Mouse (Mus musculus): Measurements from ENCODE around the gene Cyp26b1. TPM values are rescaled to one million over a fixed set of nuclear protein-coding genes. Genes with fewer than 3 reads are reported as not detected.
A peak's percentile ranks its signal among the peaks of the same experiment; 100 is the strongest.

Gene Cyp26b1
- polyA plus RNA-seq, 1 experiment from 2014 or later = 12.6 TPM

DNA sequence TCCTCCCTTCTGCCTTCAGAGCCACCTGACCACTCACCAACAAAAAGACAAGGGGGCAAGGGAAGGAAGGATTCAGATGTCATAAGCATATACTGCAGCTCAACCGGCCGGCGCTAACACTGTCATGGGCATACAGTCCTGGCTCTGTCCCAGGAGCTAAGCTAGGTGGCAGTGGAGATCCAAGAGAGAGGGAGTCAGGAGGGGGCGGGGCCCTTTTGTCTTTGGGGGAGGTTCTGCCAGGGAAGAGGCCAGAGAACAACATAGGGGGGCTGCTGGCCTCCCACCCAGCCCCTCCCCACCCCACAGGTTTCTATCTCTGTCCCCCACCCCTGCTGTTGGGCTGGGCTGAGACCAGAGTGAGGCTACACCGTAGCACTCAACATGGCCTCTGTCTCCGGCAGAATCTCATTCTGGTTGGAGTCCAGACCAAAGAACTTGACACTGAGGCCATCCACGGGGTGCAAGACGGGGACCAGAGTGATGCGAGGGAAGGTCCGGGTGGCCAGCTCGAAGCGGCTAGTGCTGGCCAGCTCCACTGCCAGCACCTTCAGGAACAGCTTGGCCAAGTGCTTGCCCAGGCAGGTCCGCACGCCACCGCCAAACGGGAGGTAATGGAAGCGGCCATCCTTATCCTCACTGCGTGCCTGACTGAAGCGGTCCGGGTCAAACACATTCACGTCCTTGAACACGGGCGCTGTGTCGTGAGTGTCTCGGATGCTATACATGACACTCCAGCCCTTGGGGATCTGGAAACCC, 19.6 kb downstream of the Cyp26b1 start:
- Histone ChIP-seq H3K9ac (replicated peaks) (no peak overlapping the region), H3K4me2 (replicated peaks) (peak overlapping the region; percentile 46), H3K4me1 (replicated peaks) (peaks cover 22% of the 10 kb centered on the region), H3K27ac (no peak overlapping the region), H3K9me3 (no peaks in the 10 kb centered on the region), H3K27me3 (peaks cover 56% of the 10 kb centered on the region), H3K4me3 (replicated peaks) (peak overlapping the region; percentile 20), H3K36me3 (no peaks in the 10 kb centered on the region)
- 29% methylated on average over 25 of the region's 25 CpGs for WGBS
- ATAC-seq = peak; percentile 80

DNA sequence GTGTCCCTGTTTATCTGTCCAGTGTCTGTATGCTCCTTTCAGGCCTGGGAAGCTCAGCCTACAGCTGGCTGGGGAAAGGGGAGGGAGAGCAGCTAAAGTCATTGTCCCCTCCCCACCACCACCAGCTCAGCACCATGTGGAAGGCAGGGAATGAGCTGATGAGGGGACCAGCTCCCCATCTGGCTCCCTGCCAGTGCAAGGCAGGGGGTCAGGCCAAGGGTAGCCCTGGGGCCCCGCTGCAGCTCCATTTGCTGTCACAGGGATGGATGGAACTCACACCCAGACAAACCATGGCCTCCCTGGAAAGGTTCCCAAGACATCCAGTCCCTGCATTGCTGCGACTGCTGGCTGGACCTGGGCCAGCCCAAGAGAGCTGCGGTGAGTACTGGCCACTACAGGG, 23.7 kb downstream of the Cyp26b1 start:
- Histone ChIP-seq H3K36me3 (no peaks in the 10 kb centered on the region), H3K4me1 (replicated peaks) (peaks cover 22% of the 10 kb centered on the region), H3K27ac (peak overlapping the region; percentile 9; the same call in 1 of the 2 replicates), H3K4me2 (replicated peaks) (no peak overlapping the region), H3K4me3 (replicated peaks) (no peak overlapping the region), H3K27me3 (peaks cover 17% of the 10 kb centered on the region), H3K9me3 (no peaks in the 10 kb centered on the region), H3K9ac (replicated peaks) (no peak overlapping the region)
- ATAC-seq = no peak
- 47% methylated on average over 3 of the region's 3 CpGs for WGBS

DNA sequence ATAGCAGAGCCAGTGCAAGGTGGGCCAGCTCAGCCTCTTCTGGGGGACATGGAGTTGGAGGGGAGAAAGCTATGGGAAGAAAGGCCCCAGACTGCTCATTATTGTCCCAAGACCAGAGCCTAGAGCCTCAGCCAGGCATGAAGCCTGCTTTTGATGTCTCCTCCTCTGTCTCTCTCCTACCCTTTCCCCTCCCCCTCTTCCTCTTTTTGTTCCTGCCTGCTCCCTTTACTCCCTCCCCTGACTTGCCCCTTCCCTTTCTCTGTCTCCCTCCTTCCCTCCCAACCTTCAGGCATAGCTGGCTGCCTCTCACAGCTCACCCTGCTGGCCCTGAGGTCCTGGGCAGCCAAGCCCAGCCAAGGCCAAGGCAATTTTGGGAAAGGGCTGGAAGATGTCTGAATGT, 24.1 kb downstream of the Cyp26b1 start:
- no peak for ATAC-seq
- peaks cover 22% of the 10 kb centered on the region for H3K4me1 ChIP-seq (replicated peaks)
- no peak overlapping the region for H3K27ac ChIP-seq

DNA sequence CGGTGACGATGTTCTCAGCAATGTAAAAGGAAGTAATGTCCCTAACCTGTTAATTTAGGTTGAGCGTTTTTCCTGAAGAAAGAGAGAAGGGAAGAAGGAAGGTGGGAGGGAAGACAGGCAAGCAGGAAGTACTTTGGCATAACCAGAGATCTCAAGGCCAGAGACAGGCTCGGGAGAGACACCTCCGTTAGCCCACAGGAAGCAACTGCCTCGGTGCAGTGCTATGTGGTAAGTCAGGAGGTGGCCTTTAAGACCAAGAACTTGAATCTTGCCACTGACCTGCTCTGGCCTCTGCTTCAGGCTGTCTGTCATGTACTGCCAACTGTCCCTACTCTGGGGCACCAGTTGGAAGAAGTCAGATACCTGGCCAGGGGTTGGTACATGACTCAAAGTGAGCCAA, 24.8 kb downstream of the Cyp26b1 start:
- H3K4me3 ChIP-seq (replicated peaks) = no peak overlapping the region
- H3K27ac ChIP-seq = no peak overlapping the region
- H3K9ac ChIP-seq (replicated peaks) = no peak overlapping the region
- H3K9me3 ChIP-seq = no peaks in the 10 kb centered on the region
- H3K4me2 ChIP-seq (replicated peaks) = no peak overlapping the region
- peaks cover 8% of the 10 kb centered on the region; the same call in 1 of the 2 replicates for H3K27me3 ChIP-seq
- no peaks in the 10 kb centered on the region for H3K36me3 ChIP-seq
- no peak for ATAC-seq
- H3K4me1 ChIP-seq (replicated peaks) = peaks cover 15% of the 10 kb centered on the region
- 82% methylated on average over 6 of the region's 6 CpGs for WGBS

More for the DNA sequence above, 24.1 kb downstream of the Cyp26b1 start:
- no peak overlapping the region for H3K4me2 ChIP-seq (replicated peaks)
- H3K9ac ChIP-seq (replicated peaks) = no peak overlapping the region
- H3K4me3 ChIP-seq (replicated peaks) = no peak overlapping the region
- H3K36me3 ChIP-seq = no peaks in the 10 kb centered on the region
- H3K27me3 ChIP-seq = peaks cover 13% of the 10 kb centered on the region
- H3K9me3 ChIP-seq = no peaks in the 10 kb centered on the region

DNA sequence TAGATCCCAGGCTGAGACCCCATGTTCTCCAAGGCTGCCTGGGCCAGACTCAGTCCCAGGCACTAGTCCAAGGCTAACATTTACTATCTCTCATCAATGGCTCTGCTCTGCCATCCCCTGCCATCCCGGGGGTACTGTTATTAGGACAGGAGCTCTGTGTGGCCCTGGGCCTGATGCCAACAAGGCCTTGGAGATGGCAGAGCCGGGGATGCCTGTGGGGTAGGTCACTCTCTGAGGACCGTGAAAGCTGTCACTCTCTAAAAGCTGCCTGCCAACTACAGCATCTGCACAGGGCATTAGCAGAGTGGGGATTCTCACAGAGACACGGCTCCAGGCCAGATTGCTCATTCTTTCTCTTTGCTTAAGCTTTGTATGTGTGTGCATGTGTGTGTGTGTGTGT, 26.0 kb downstream of the Cyp26b1 start:
- 0 out of 2 replicates have a peak, but pooled peaks cover 4% of the 10 kb centered on the region for H3K27me3 ChIP-seq
- H3K9ac ChIP-seq (replicated peaks) = no peak overlapping the region
- no peaks in the 10 kb centered on the region for H3K9me3 ChIP-seq
- H3K36me3 ChIP-seq = no peaks in the 10 kb centered on the region
- peaks cover 12% of the 10 kb centered on the region for H3K4me1 ChIP-seq (replicated peaks)
- ATAC-seq = 0 out of 2 replicates have a peak, but pooled peaks have one; percentile 41
- no peak overlapping the region for H3K4me2 ChIP-seq (replicated peaks)
- 62% methylated on average over 4 of the region's 4 CpGs for WGBS
- H3K27ac ChIP-seq = 0 out of 2 replicates have a peak overlapping the region, but pooled peaks have one; percentile 19
- H3K4me3 ChIP-seq (replicated peaks) = no peak overlapping the region

DNA sequence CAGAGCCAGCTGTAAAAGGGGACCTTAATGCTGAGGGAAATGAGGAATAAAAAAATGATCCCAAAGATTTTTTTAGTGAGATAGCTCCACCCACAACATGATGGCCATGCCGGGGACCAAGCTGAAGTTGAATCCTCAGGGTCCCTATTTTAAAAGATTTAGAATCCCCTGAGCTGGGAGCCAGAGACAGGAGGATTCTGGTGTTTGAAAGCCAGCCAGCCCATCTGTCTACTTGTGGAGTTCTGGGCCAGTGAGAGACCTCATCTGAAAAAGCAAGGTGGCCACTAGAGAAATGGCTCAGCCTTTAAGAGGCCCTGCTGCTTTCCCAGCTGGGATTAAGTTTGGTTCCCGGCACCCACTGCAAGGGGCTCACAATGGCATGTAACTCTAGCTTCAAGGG, 26.9 kb downstream of the Cyp26b1 start:
- peaks cover 12% of the 10 kb centered on the region for H3K4me1 ChIP-seq (replicated peaks)
- no peaks in the 10 kb centered on the region for H3K9me3 ChIP-seq
- no peak for ATAC-seq
- no peak overlapping the region for H3K4me2 ChIP-seq (replicated peaks)
- WGBS = 49% methylated on average over 2 of the region's 2 CpGs
- H3K36me3 ChIP-seq = no peaks in the 10 kb centered on the region
- H3K4me3 ChIP-seq (replicated peaks) = no peak overlapping the region
- H3K27me3 ChIP-seq = no peaks in the 10 kb centered on the region
- H3K27ac ChIP-seq = no peak overlapping the region
- no peak overlapping the region for H3K9ac ChIP-seq (replicated peaks)

DNA sequence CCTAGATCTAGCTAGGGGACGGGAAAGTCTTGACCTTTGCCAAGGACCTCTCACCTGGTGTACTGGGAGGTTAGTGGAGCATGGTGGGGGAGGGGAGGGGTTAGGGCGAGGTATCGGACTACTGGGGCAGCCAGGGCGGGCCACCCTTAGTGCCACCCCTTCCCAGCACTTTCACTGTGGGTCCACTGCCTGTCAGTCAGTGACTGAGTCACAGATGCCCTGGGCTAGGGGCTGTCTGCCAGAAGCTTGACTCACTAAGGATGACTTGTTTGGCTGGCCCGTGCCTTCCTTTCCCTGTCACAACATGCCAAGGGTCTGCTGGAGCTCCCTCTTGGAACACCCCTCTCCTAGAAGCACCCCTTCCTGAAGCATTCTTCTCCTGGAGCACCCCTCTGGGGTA, 28.5 kb downstream of the Cyp26b1 start:
- H3K4me2 ChIP-seq (replicated peaks) = no peak overlapping the region
- WGBS = 75% methylated on average over 5 of the region's 5 CpGs
- peaks cover 11% of the 10 kb centered on the region for H3K4me1 ChIP-seq (replicated peaks)
- no peaks in the 10 kb centered on the region for H3K36me3 ChIP-seq
- H3K9ac ChIP-seq (replicated peaks) = no peak overlapping the region
- H3K9me3 ChIP-seq = no peaks in the 10 kb centered on the region
- H3K4me3 ChIP-seq (replicated peaks) = no peak overlapping the region
- H3K27me3 ChIP-seq = no peaks in the 10 kb centered on the region
- no peak for ATAC-seq
- H3K27ac ChIP-seq = no peak overlapping the region

DNA sequence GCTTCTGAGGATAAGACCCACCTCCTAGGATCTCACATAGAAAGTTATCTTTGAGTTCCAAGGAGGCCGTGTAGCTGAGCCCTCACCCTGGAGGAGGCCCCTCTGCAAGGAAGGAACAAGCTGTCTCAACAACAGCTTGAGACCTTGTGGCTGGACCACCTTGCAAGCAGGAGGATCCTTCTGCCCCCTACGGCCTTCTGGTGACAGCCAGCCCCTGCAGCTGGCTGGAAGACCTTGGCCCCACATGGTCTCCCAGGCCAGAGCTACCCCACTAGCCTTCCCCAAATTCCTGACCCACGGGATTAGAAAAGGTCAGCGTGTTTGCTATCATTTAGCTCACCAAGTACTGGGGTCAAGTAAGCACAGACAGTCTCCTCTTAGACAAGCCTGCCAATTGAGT, 30.8 kb downstream of the Cyp26b1 start:
- no peak overlapping the region for H3K9ac ChIP-seq (replicated peaks)
- no peaks in the 10 kb centered on the region for H3K27me3 ChIP-seq
- H3K36me3 ChIP-seq = no peaks in the 10 kb centered on the region
- no peak overlapping the region for H3K27ac ChIP-seq
- H3K9me3 ChIP-seq = no peaks in the 10 kb centered on the region
- no peak overlapping the region for H3K4me2 ChIP-seq (replicated peaks)
- no peaks in the 10 kb centered on the region for H3K4me1 ChIP-seq (replicated peaks)
- no peak overlapping the region for H3K4me3 ChIP-seq (replicated peaks)
- WGBS = 60% methylated on average over 4 of the region's 4 CpGs
- ATAC-seq = no peak

DNA sequence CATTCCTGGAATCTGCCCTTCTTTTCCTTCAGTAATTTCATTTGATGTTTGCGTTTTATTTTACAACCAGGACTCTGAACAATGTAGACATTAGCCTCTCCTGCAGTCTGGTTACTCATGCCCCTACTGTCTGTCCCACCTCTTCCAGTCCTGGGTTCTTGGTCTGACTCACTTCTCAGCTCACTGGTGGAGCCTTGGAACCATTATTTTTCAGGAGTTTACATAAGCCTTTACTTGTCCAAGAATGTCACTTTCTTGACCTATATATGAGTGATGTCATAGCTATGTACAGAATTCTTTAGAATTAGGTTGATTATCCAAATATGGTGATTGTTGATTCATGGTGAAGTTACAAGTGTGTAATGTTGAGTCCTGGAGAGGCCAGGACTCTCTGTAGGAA, 32.5 kb downstream of the Cyp26b1 start:
- no peak overlapping the region for H3K4me3 ChIP-seq (replicated peaks)
- H3K4me2 ChIP-seq (replicated peaks) = no peak overlapping the region
- no peaks in the 10 kb centered on the region for H3K4me1 ChIP-seq (replicated peaks)
- H3K27ac ChIP-seq = no peak overlapping the region
- ATAC-seq = no peak
- H3K9me3 ChIP-seq = no peaks in the 10 kb centered on the region
- no peak overlapping the region for H3K9ac ChIP-seq (replicated peaks)
- H3K27me3 ChIP-seq = no peaks in the 10 kb centered on the region
- no peaks in the 10 kb centered on the region for H3K36me3 ChIP-seq
- WGBS = 100% methylated on average over 1 of the region's 1 CpGs

DNA sequence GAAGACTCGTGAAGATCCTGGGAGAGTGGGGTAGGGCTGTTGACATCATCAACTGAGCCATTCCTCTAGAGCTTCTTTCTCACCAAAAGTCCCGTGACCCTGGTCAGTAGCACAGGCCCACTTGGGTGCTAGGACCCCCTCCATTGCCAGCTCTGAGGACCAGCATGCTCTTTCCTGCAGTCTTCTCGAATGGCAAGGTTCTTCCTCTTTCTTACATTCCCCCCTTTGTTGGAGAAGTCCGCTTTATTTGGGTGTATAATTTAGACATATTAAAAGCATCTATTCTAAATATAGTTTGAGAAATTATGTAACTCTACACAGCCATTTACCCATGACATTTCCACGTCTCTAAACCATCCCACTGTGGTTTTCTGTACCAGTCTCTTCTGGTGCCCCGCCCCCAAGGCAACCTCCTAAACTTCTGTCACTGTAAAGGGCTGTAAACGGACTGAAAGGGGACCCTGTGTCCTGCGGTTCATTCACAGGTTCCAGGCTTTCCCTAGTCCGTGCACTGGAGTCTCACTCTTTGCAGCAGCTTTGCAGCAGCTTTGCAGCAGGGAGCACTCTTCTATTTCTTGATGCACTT, 43.8 kb downstream of the Cyp26b1 start:
- 75% methylated on average over 9 of the region's 9 CpGs for WGBS
- Histone ChIP-seq H3K27me3 (no peaks in the 10 kb centered on the region), H3K27ac (no peak overlapping the region), H3K9ac (replicated peaks) (no peak overlapping the region), H3K9me3 (no peaks in the 10 kb centered on the region), H3K4me2 (replicated peaks) (no peak overlapping the region), H3K36me3 (no peaks in the 10 kb centered on the region), H3K4me1 (replicated peaks) (no peaks in the 10 kb centered on the region), H3K4me3 (replicated peaks) (no peak overlapping the region)
- ATAC-seq = no peak

DNA sequence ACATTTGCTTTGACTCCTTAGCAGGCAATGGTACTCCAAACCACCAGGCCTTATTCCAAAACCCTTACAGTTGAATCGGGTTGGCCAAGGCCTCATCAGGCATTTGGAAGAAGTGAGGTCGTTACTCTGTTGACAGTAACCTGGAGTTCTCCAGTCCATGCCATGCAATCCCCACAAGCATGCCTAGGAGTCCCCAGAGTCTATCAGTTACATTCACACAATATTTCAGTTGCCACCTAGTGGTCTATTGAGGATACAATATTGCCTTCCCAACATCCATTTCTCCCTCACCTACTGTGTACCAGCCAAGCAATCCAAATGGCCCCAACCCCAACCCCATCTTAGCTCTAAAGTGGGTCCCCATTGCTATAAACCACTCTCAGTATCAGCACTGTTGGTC, 48.3 kb downstream of the Cyp26b1 start:
- H3K27me3 ChIP-seq = no peaks in the 10 kb centered on the region
- no peaks in the 10 kb centered on the region for H3K9me3 ChIP-seq
- H3K4me1 ChIP-seq (replicated peaks) = no peaks in the 10 kb centered on the region
- H3K4me2 ChIP-seq (replicated peaks) = no peak overlapping the region
- no peak overlapping the region for H3K4me3 ChIP-seq (replicated peaks)
- H3K36me3 ChIP-seq = no peaks in the 10 kb centered on the region
- H3K27ac ChIP-seq = no peak overlapping the region
- 77% methylated on average over 2 of the region's 2 CpGs for WGBS
- H3K9ac ChIP-seq (replicated peaks) = no peak overlapping the region
- no peak for ATAC-seq

DNA sequence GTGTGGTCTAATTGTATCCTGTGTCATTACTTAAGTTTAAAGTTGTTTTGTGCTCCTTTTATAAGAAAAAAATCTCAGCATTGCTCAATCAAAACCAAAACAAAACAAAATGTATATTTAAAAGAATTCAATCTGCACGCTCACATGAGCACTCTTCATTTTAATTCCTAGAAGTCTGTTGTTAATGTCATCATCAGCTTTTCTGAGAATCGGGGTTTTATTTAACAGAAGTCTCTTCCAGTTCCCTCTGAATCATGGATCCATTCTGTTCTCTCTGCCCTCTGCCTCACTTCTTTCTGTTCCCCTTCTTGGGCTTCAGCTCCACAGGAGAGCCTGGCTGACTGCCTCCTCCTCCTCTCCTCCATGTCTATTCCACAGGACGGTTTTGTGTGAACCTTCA, 49.3 kb downstream of the Cyp26b1 start:
- WGBS = 88% methylated on average over 3 of the region's 3 CpGs
- no peak overlapping the region for H3K27ac ChIP-seq

More for the DNA sequence above, 49.3 kb downstream of the Cyp26b1 start:
- Histone ChIP-seq H3K36me3 (no peaks in the 10 kb centered on the region), H3K9me3 (no peaks in the 10 kb centered on the region), H3K4me1 (replicated peaks) (no peaks in the 10 kb centered on the region), H3K9ac (replicated peaks) (no peak overlapping the region), H3K4me3 (replicated peaks) (no peak overlapping the region), H3K27me3 (no peaks in the 10 kb centered on the region), H3K4me2 (replicated peaks) (no peak overlapping the region)
- no peak for ATAC-seq

Measured in midbrain, embryonic 13.5 days (tissue).